Mouse (Mus musculus): ENCODE measurements at regions not wholly inside any gene's neighbourhood (a gene's known extent, or its start where the extent isn't known, plus 50 kb on each side); places are given as distances from the start of the nearest gene placed in this dataset.

- TF ChIP-seq CHD2 (IDR thresholded peaks at IDR 0.05; ENCODE audit: low read depth, low read length), result no peak
- TF ChIP-seq ZC3H11A (IDR thresholded peaks at IDR 0.05; ENCODE audit: borderline replicate concordance, low read depth, low read length), result no peak
- no peak for TF ChIP-seq MAFK (IDR thresholded peaks at IDR 0.05; ENCODE audit: insufficient read depth, low read depth, low read length)
- no peak for TF ChIP-seq HCFC1 (IDR thresholded peaks at IDR 0.05; ENCODE audit: borderline replicate concordance, insufficient read depth, low read length)
- TF ChIP-seq ZNF384 (IDR thresholded peaks at IDR 0.05; ENCODE audit: low read depth, low read length), result no peak
Measured at GRCm38 (mm10) chr11:84749490-84750349, 69.6 kb downstream of the Mrm1 start.
